Mouse (Mus musculus) olfactory bulb, adult 2 months (tissue): ENCODE data around the gene Phxr2.

Source experiments
- CTCF ChIP-seq: fragments of 200-500 bp; IDR thresholded peaks from 2 replicates; pipeline ENCODE4 v1.5.1; 2012; ENCODE audit warnings: low read depth, mild to moderate bottlenecking, low read length, moderate library complexity; ENCODE audit not compliant: insufficient read depth
- POLR2A ChIP-seq: fragments of 200-500 bp; IDR thresholded peaks from 2 replicates; pipeline ENCODE4 v1.6.1; 2012; ENCODE audit warnings: mild to moderate bottlenecking, low read depth, low read length, moderate library complexity; ENCODE audit not compliant: insufficient read depth

DNA sequence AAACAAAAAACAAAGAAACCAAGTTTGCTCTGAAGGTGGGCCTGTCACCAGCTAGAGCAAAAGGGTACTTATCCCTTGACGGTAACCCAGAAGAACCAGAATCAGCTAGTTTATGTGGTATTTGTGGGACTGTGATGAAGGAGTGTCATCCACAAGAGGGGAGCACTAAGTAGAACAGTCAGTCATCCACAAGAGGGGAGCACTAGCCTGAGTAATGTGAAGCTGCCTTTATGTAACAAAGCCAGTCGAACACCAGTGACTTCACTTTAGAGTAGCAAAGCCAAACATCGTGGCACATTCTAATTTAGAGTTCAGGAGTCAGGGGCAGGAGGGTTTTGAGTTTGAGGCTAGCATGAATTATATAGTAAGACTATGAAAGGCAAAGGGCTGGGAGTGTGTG is 40.3 kb upstream of the Phxr2 start:
- TF ChIP-seq POLR2A (no peak), CTCF (no peak)
